Mouse (Mus musculus): ENCODE data around the gene Ces3a. TPM values are rescaled to one million over a fixed set of nuclear protein-coding genes. Genes with fewer than 3 reads are reported as not detected.
"Not testable (repeated sequence)": the region's sequence is repeated elsewhere in the genome, so short reads cannot be mapped to it uniquely, and the experiment has no call there.

Ces3a gene
- polyA plus RNA-seq, 1 experiment = 0.13 TPM

DNA sequence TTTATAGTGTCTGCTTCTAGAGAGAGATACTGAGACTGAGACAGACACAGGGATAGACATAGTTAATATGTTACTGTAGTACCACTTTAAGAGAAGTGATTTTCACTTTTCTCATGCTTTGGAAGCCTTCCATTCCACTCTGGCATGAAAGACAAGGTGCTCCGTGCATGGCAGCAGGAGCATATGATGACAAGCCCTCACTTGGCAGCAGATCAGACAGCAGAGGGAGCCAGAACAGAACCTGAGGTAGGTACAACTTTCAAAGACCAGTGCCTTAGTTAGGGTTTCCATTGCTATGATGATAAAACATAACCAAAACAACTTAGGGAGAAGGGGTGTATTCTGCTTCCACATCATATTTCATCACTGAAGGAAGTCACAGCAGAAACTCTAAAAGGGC, 25.3 kb upstream of the Ces3a start:
- Histone ChIP-seq H3K27ac (ENCODE audit: control insufficient read depth, insufficient read depth, low read length) (no peak overlapping the region), H3K27me3 (ENCODE audit: control insufficient read depth, insufficient read depth, low read length) (no peaks in the 10 kb centered on the region), H3K4me1 (replicated peaks; ENCODE audit: control insufficient read depth, insufficient read depth, low read length) (no peaks in the 10 kb centered on the region), H3K4me3 (ENCODE audit: control insufficient read depth, insufficient read depth, low read length) (no peak overlapping the region), H3K36me3 (ENCODE audit: control insufficient read depth, insufficient read depth, low read length) (no peaks in the 10 kb centered on the region)
- no peak for DNase-seq
- TF ChIP-seq POLR2A (IDR thresholded peaks at IDR 0.05; ENCODE audit: control insufficient read depth, extremely low read depth, insufficient read depth, low read length, poor library complexity) (no peak), CTCF (IDR thresholded peaks at IDR 0.05; ENCODE audit: borderline replicate concordance, control insufficient read depth, extremely low read depth, insufficient read depth, low read length, poor library complexity) (no peak)
- WGBS = 68% methylated on average over 1 of the region's 1 CpGs

DNA sequence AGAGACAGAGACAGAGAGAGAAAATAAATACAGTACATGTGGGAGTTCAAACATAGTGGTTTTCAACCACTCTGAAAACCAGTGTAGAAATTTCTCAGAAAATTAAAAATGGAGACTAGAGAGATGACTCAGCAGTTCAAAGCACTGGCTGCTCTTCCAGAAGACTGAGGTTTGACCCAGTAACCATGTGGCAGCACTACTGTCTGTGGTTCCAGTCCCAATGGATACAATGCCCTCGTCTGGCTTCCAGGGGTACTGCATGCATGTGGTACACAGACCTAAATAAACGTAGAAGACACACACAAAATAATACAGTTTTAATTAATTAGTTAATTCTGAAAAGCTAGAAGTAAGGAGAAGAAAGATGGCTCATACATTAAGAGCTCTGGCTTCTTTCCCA, 23.4 kb upstream of the Ces3a start:
- WGBS = 70% methylated on average over 2 of the region's 2 CpGs
- Histone ChIP-seq H3K4me1 (replicated peaks; ENCODE audit: control insufficient read depth, insufficient read depth, low read length) (no peaks in the 10 kb centered on the region), H3K27me3 (ENCODE audit: control insufficient read depth, insufficient read depth, low read length) (no peaks in the 10 kb centered on the region), H3K4me3 (ENCODE audit: control insufficient read depth, insufficient read depth, low read length) (no peak overlapping the region), H3K27ac (ENCODE audit: control insufficient read depth, insufficient read depth, low read length) (no peak overlapping the region), H3K36me3 (ENCODE audit: control insufficient read depth, insufficient read depth, low read length) (no peaks in the 10 kb centered on the region)
- TF ChIP-seq POLR2A (IDR thresholded peaks at IDR 0.05; ENCODE audit: control insufficient read depth, extremely low read depth, insufficient read depth, low read length, poor library complexity) = no peak
- no peak for TF ChIP-seq CTCF (IDR thresholded peaks at IDR 0.05; ENCODE audit: borderline replicate concordance, control insufficient read depth, extremely low read depth, insufficient read depth, low read length, poor library complexity)
- DNase-seq = no peak

- 65% methylated on average over 1 of the region's 1 CpGs for WGBS
- Histone ChIP-seq H3K27ac (ENCODE audit: control insufficient read depth, insufficient read depth, low read length) (no peak overlapping the region), H3K27me3 (ENCODE audit: control insufficient read depth, insufficient read depth, low read length) (no peaks in the 10 kb centered on the region), H3K4me1 (replicated peaks; ENCODE audit: control insufficient read depth, insufficient read depth, low read length) (no peaks in the 10 kb centered on the region), H3K36me3 (ENCODE audit: control insufficient read depth, insufficient read depth, low read length) (no peaks in the 10 kb centered on the region), H3K4me3 (ENCODE audit: control insufficient read depth, insufficient read depth, low read length) (no peak overlapping the region)
- DNase-seq = no peak
- TF ChIP-seq POLR2A (IDR thresholded peaks at IDR 0.05; ENCODE audit: control insufficient read depth, extremely low read depth, insufficient read depth, low read length, poor library complexity) (no peak), CTCF (IDR thresholded peaks at IDR 0.05; ENCODE audit: borderline replicate concordance, control insufficient read depth, extremely low read depth, insufficient read depth, low read length, poor library complexity) (no peak)
Measured at GRCm38 (mm10) chr8:105043510-105043909, 4.9 kb upstream of the Ces3a start.

DNA sequence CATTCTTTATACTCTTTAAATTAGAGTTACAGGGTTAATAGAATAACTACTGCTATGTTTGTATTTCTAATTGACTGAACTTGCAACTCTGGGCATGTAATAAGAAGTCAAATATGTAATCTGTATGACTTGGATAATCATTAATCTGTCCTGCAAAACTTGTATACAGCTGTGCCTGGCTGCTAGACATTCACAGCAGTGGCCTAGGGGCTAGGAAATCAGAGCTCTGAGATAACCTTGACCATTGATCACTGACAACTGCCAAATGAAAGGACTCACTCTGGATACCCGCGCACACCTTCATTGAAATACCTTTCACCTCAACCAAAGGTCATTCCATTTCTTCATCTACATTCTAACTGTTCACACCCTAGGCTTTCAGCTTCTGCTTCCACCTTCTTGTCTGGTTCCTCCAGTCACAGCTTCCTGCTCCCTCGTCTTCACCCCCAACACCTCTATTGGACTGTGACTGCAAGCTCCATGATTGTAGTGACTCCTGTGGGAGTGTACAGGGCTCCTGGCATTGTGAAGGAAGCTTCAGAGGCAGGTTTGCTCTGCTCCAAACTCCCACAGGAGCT, 2.5 kb upstream of the Ces3a start:
- H3K27ac ChIP-seq (ENCODE audit: control insufficient read depth, insufficient read depth, low read length) = no peak overlapping the region
- no peaks in the 10 kb centered on the region for H3K4me1 ChIP-seq (replicated peaks; ENCODE audit: control insufficient read depth, insufficient read depth, low read length)
- no peak for DNase-seq
- no peaks in the 10 kb centered on the region for H3K36me3 ChIP-seq (ENCODE audit: control insufficient read depth, insufficient read depth, low read length)
- WGBS = 72% methylated on average over 3 of the region's 3 CpGs
- H3K4me3 ChIP-seq (ENCODE audit: control insufficient read depth, insufficient read depth, low read length) = no peak overlapping the region
- no peaks in the 10 kb centered on the region for H3K27me3 ChIP-seq (ENCODE audit: control insufficient read depth, insufficient read depth, low read length)
- no peak for TF ChIP-seq CTCF (IDR thresholded peaks at IDR 0.05; ENCODE audit: borderline replicate concordance, control insufficient read depth, extremely low read depth, insufficient read depth, low read length, poor library complexity)
- no peak for TF ChIP-seq POLR2A (IDR thresholded peaks at IDR 0.05; ENCODE audit: control insufficient read depth, extremely low read depth, insufficient read depth, low read length, poor library complexity)

GRCm38 (mm10) chr8:105056211-105056610, 7.8 kb downstream of the Ces3a start:
- no peaks in the 10 kb centered on the region for H3K36me3 ChIP-seq (ENCODE audit: control insufficient read depth, insufficient read depth, low read length)
- H3K4me1 ChIP-seq (replicated peaks; ENCODE audit: control insufficient read depth, insufficient read depth, low read length) = no peaks in the 10 kb centered on the region
- H3K4me3 ChIP-seq (ENCODE audit: control insufficient read depth, insufficient read depth, low read length) = no peak overlapping the region
- TF ChIP-seq CTCF (IDR thresholded peaks at IDR 0.05; ENCODE audit: borderline replicate concordance, control insufficient read depth, extremely low read depth, insufficient read depth, low read length, poor library complexity) = no peak
- no peak for TF ChIP-seq POLR2A (IDR thresholded peaks at IDR 0.05; ENCODE audit: control insufficient read depth, extremely low read depth, insufficient read depth, low read length, poor library complexity)
- H3K27ac ChIP-seq (ENCODE audit: control insufficient read depth, insufficient read depth, low read length) = no peak overlapping the region
- WGBS = 93% methylated on average over 4 of the region's 4 CpGs
- H3K27me3 ChIP-seq (ENCODE audit: control insufficient read depth, insufficient read depth, low read length) = no peaks in the 10 kb centered on the region
- no peak for DNase-seq

DNA sequence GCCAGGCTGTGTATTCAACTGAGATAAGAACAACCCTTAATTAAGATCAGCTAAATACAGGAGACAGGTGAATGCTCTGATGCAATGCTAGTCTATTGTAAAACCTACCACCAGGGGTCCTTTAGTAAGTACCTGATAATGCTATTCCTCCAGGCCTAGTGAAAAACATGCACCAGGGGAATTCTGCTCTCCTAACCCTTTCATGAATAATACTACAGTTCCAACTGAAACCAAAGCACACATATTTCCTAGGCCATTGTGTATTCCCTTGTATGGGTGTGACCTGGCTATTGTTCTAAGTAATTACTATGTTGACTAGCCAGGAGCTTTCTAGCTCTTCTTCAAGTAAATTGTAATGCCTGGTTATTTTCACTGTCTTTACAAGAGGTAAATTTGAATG, 11.7 kb downstream of the Ces3a start:
- Histone ChIP-seq H3K36me3 (ENCODE audit: control insufficient read depth, insufficient read depth, low read length) (no peaks in the 10 kb centered on the region), H3K4me3 (ENCODE audit: control insufficient read depth, insufficient read depth, low read length) (no peak overlapping the region), H3K27ac (ENCODE audit: control insufficient read depth, insufficient read depth, low read length) (no peak overlapping the region), H3K4me1 (replicated peaks; ENCODE audit: control insufficient read depth, insufficient read depth, low read length) (no peaks in the 10 kb centered on the region), H3K27me3 (ENCODE audit: control insufficient read depth, insufficient read depth, low read length) (no peaks in the 10 kb centered on the region)
- TF ChIP-seq CTCF (IDR thresholded peaks at IDR 0.05; ENCODE audit: borderline replicate concordance, control insufficient read depth, extremely low read depth, insufficient read depth, low read length, poor library complexity) (no peak), POLR2A (IDR thresholded peaks at IDR 0.05; ENCODE audit: control insufficient read depth, extremely low read depth, insufficient read depth, low read length, poor library complexity) (no peak)
- no peak for DNase-seq

DNA sequence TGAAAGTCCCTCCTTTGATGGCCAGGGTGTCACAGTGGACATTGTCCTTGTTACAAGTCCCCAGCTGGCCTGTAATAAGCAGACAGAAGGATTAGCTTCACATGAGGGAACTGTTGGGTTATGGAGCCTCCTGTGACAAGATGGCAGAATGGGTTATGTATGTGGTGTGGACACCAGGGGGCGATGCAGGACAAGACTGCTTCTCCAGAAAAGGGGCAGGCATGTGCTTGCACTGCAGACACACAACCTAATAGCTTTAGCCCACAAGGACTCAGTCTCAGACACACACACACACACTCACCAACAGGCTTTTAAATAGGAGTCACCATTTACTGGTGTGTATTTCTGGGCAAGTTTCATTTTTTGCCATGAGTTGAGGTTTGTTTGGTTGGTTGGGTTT, 18.4 kb downstream of the Ces3a start:
- WGBS = 11% methylated on average over 1 of the region's 1 CpGs
- Histone ChIP-seq H3K27ac (ENCODE audit: control insufficient read depth, insufficient read depth, low read length) (no peak overlapping the region), H3K27me3 (ENCODE audit: control insufficient read depth, insufficient read depth, low read length) (no peaks in the 10 kb centered on the region), H3K4me1 (replicated peaks; ENCODE audit: control insufficient read depth, insufficient read depth, low read length) (no peaks in the 10 kb centered on the region), H3K4me3 (ENCODE audit: control insufficient read depth, insufficient read depth, low read length) (no peak overlapping the region), H3K36me3 (ENCODE audit: control insufficient read depth, insufficient read depth, low read length) (no peaks in the 10 kb centered on the region)
- peak; percentile 37 for DNase-seq
- TF ChIP-seq POLR2A (IDR thresholded peaks at IDR 0.05; ENCODE audit: control insufficient read depth, extremely low read depth, insufficient read depth, low read length, poor library complexity) (no peak), CTCF (IDR thresholded peaks at IDR 0.05; ENCODE audit: borderline replicate concordance, control insufficient read depth, extremely low read depth, insufficient read depth, low read length, poor library complexity) (peak; percentile 29; the same call in 1 of the 2 replicates)

DNA sequence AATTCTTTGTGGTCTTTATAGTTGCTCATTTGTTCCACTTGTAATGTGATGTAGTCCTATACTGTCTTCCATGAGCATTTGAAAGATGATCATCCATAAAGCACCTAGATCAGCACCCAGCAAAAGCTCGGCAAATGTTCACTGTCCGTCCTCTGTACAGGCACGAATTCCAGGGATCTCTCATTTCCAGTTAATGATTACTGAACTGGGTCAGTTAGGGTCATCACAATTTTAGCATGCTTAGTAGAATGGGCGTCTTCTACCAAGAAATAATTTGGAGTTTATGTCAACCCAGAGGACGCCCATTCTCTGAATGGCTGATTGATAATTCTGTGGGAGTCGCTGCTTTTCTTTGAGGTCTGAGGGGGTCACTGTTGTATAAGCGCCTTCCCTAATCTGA, 19.5 kb downstream of the Ces3a start:
- H3K27ac ChIP-seq (ENCODE audit: control insufficient read depth, insufficient read depth, low read length); H3K36me3 ChIP-seq (ENCODE audit: control insufficient read depth, insufficient read depth, low read length); H3K4me1 ChIP-seq (replicated peaks; ENCODE audit: control insufficient read depth, insufficient read depth, low read length); H3K27me3 ChIP-seq (ENCODE audit: control insufficient read depth, insufficient read depth, low read length); DNase-seq; H3K4me3 ChIP-seq (ENCODE audit: control insufficient read depth, insufficient read depth, low read length): not testable (repeated sequence)
- 85% methylated on average over 7 of the region's 7 CpGs for WGBS

Data from thymus, adult 2 months (tissue).